Mouse (Mus musculus) E14TG2a.4 (cell line): Measurements from ENCODE around the gene Commd3.

Experiments used
- CTCF ChIP-seq: conservative IDR thresholded peaks from 2 replicates; pipeline ENCODE4 v1.5.1; 2014; ENCODE audit warnings: low read length
- POU5F1 ChIP-seq: IDR thresholded peaks from 2 replicates; pipeline ENCODE4 v1.6.1; 2014; ENCODE audit warnings: low read length, borderline replicate concordance

- TF ChIP-seq CTCF: no peak
- TF ChIP-seq POU5F1: no peak
Measured at GRCm38 (mm10) chr2:18714337-18714736, 42.2 kb downstream of the Commd3 start.
